Mouse (Mus musculus): ENCODE measurements at regions not wholly inside any gene's neighbourhood (a gene's known extent, or its start where the extent isn't known, plus 50 kb on each side); places are given as distances from the start of the nearest gene placed in this dataset.

DNA sequence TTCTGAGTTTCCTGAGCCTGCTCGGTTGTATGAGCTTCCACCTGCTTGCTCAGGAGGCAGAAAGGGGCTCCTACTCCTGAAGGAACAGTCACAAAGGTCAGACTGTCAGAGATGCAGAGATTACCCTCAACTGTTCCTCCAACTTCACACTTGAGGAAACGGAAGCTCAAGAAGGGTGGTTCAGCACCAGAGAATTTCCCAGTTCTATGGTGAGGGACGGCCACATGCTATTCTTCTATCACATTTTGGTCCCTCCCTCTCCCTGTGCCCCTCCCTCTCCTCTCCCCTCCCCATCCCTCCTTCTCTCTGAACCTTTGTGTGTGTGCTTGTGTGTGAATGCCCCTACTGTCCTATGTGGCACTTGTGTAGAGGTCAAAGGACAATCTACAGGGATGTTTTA lies 386.0 kb downstream of the Rps24 start:
- Histone ChIP-seq H3K9me3 (ENCODE audit: control insufficient read depth, low read length) (no peaks in the 10 kb centered on the region), H3K4me2 (ENCODE audit: low read length) (no peak overlapping the region), H3K27me3 (ENCODE audit: control insufficient read depth, insufficient read depth, low read length) (no peaks in the 10 kb centered on the region), H3K4me3 (ENCODE audit: control insufficient read depth in 1 of 2, insufficient read depth in 1 of 2, low read depth in 1 of 2, low read length in 2 of 2) (no peak overlapping the region), H3K4me1 (ENCODE audit: control insufficient read depth in 2 of 2, insufficient read depth in 2 of 2, low read length in 2 of 2) (peaks cover 7 to 16% of the 10 kb centered on the region in 2 experiments; a peak in 3 of 4 replicates), H3K36me3 (ENCODE audit: control insufficient read depth, insufficient read depth, low read length) (no peaks in the 10 kb centered on the region), H3K9ac (ENCODE audit: low read length) (no peak overlapping the region), H3K27ac (replicated peaks in 1 of 2; ENCODE audit: control insufficient read depth in 1 of 2, insufficient read depth in 1 of 2, low read depth in 2 of 2, low read length in 2 of 2) (no peak overlapping the region)
- WGBS = 41% methylated on average over 3 of the region's 3 CpGs
- ATAC-seq (ENCODE audit: insufficient number of reproducible peaks, insufficient read depth, low FRiP score, low read depth) = no peak

DNA sequence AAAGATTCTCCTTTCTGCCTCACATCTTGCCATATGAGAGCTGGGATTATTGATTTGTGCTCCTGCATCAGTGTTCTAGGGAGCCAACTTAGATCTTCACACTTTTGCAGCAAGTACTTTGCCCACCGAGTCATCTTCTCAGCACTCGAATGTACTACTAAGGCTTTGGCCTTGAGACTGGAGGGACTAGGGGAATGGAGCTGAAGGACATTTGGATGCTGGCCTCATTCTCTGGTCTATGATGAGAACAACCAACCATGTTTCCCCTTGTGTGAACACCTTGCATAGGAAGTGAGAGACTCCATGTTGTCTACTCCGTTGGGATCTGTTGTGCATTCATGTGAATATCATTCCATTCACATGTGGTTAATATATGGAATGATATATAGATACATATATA lies 386.5 kb downstream of the Rps24 start:
- no peak overlapping the region for H3K9ac ChIP-seq (ENCODE audit: low read length)
- ATAC-seq (ENCODE audit: insufficient number of reproducible peaks, insufficient read depth, low FRiP score, low read depth) = no peak
- H3K9me3 ChIP-seq (ENCODE audit: control insufficient read depth, low read length) = no peaks in the 10 kb centered on the region
- 93% methylated on average over 3 of the region's 3 CpGs for WGBS
- H3K27ac ChIP-seq (replicated peaks in 1 of 2; ENCODE audit: control insufficient read depth in 1 of 2, insufficient read depth in 1 of 2, low read depth in 2 of 2, low read length in 2 of 2) = no peak overlapping the region
- H3K4me3 ChIP-seq (ENCODE audit: control insufficient read depth in 1 of 2, insufficient read depth in 1 of 2, low read depth in 1 of 2, low read length in 2 of 2) = no peak overlapping the region
- peaks cover 7 to 19% of the 10 kb centered on the region in 2 experiments; a peak in 3 of 4 replicates for H3K4me1 ChIP-seq (ENCODE audit: control insufficient read depth in 2 of 2, insufficient read depth in 2 of 2, low read length in 2 of 2)
- no peaks in the 10 kb centered on the region for H3K36me3 ChIP-seq (ENCODE audit: control insufficient read depth, insufficient read depth, low read length)
- no peaks in the 10 kb centered on the region for H3K27me3 ChIP-seq (ENCODE audit: control insufficient read depth, insufficient read depth, low read length)
- H3K4me2 ChIP-seq (ENCODE audit: low read length) = no peak overlapping the region

DNA sequence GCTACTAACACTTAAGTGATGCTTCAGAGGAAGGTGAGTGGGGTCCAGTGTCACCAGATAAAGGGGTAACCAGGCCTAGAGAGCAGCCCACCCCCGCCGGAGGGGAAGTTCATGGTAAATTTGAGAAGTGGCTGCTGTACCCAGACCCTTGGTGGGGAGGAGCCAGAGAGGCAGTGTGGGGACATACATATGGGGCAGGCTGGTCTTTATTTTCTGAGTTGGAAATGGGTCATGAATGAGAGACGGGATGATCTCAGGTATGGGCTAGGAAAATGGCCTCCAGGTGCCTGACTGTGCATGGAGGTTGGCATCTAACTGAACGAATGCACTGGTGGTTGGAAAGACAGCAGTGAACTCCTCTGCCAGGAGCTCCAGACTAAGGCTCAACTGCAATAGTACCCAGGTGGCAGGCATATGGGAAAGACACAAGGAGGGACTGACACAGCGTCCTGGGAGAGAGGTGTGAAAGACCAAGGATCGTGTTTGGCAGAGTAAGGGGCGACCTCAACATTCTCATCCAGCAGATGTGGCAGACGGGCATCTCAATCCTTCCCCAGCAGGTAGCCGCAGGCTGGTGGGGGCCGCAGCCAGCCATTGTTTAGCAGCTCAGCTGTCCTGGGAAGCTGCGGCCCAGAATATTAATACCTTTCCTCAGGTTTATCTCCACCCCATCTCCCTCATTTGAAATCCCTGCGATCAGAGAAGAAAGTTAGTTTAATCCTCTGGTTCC lies 387.7 kb downstream of the Rps24 start:
- no peak overlapping the region for H3K9ac ChIP-seq (ENCODE audit: low read length)
- no peaks in the 10 kb centered on the region for H3K27me3 ChIP-seq (ENCODE audit: control insufficient read depth, insufficient read depth, low read length)
- H3K4me3 ChIP-seq (ENCODE audit: control insufficient read depth in 1 of 2, insufficient read depth in 1 of 2, low read depth in 1 of 2, low read length in 2 of 2) = no peak overlapping the region
- 65% methylated on average over 12 of the region's 12 CpGs for WGBS
- peaks cover 7 to 19% of the 10 kb centered on the region in 2 experiments; a peak in 3 of 4 replicates for H3K4me1 ChIP-seq (ENCODE audit: control insufficient read depth in 2 of 2, insufficient read depth in 2 of 2, low read length in 2 of 2)
- H3K4me2 ChIP-seq (ENCODE audit: low read length) = no peak overlapping the region
- ATAC-seq (ENCODE audit: insufficient number of reproducible peaks, insufficient read depth, low FRiP score, low read depth) = no peak
- no peak overlapping the region for H3K27ac ChIP-seq (replicated peaks in 1 of 2; ENCODE audit: control insufficient read depth in 1 of 2, insufficient read depth in 1 of 2, low read depth in 2 of 2, low read length in 2 of 2)
- H3K36me3 ChIP-seq (ENCODE audit: control insufficient read depth, insufficient read depth, low read length) = no peaks in the 10 kb centered on the region
- no peaks in the 10 kb centered on the region for H3K9me3 ChIP-seq (ENCODE audit: control insufficient read depth, low read length)

DNA sequence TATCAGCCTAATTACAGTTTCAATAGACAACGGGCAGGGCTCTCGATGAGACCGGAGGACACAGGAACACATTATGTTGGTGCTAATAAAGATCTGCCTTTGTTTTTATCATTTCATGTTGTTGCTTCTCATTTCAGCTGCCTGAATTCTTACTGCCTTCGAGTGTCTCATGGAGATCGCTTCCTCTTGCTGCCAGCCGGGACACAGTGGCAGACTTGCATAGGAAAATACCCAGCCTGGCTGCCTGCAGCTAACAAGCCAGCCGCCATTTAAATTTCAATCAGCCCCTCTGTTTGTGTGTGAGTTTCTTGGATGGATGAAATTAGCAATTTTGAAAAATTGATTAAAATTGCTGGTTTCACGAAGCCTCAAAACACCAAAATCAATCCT lies 388.2 kb downstream of the Rps24 start:
- Histone ChIP-seq H3K27ac (replicated peaks in 1 of 2; ENCODE audit: control insufficient read depth in 1 of 2, insufficient read depth in 1 of 2, low read depth in 2 of 2, low read length in 2 of 2) (no peak overlapping the region), H3K27me3 (ENCODE audit: control insufficient read depth, insufficient read depth, low read length) (no peaks in the 10 kb centered on the region), H3K9ac (ENCODE audit: low read length) (no peak overlapping the region), H3K9me3 (ENCODE audit: control insufficient read depth, low read length) (no peaks in the 10 kb centered on the region), H3K4me3 (ENCODE audit: control insufficient read depth in 1 of 2, insufficient read depth in 1 of 2, low read depth in 1 of 2, low read length in 2 of 2) (no peak overlapping the region), H3K4me1 (ENCODE audit: control insufficient read depth in 2 of 2, insufficient read depth in 2 of 2, low read length in 2 of 2) (peaks cover 7 to 19% of the 10 kb centered on the region in 2 experiments; a peak in 3 of 4 replicates), H3K4me2 (ENCODE audit: low read length) (no peak overlapping the region), H3K36me3 (ENCODE audit: control insufficient read depth, insufficient read depth, low read length) (no peaks in the 10 kb centered on the region)
- 77% methylated on average over 8 of the region's 8 CpGs for WGBS
- ATAC-seq (ENCODE audit: insufficient number of reproducible peaks, insufficient read depth, low FRiP score, low read depth) = no peak

DNA sequence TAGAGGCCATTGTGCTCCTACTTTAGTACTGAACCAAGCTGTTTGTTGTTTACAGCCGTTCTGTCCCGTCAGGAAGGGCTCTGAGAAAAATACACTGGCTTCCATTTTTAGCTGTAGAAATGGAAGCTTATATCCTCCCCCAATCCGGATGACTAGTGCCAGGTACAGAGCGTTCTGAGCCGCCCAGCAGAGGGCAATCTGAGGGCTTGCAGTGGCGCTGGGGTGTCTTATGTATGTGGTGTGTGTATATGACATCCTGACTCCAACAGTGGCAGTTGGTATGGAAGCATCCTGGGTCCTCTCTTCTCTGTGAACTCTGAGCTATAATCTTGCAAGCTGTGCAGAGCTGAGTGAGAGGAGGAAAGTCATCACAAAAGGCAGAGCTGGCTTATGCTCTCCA lies 389.0 kb downstream of the Rps24 start:
- no peak overlapping the region for H3K27ac ChIP-seq (replicated peaks in 1 of 2; ENCODE audit: control insufficient read depth in 1 of 2, insufficient read depth in 1 of 2, low read depth in 2 of 2, low read length in 2 of 2)
- H3K4me3 ChIP-seq (ENCODE audit: control insufficient read depth in 1 of 2, insufficient read depth in 1 of 2, low read depth in 1 of 2, low read length in 2 of 2) = no peak overlapping the region
- no peaks in the 10 kb centered on the region for H3K36me3 ChIP-seq (ENCODE audit: control insufficient read depth, insufficient read depth, low read length)
- H3K9ac ChIP-seq (ENCODE audit: low read length) = no peak overlapping the region
- no peak for ATAC-seq (ENCODE audit: insufficient number of reproducible peaks, insufficient read depth, low FRiP score, low read depth)
- H3K9me3 ChIP-seq (ENCODE audit: control insufficient read depth, low read length) = no peaks in the 10 kb centered on the region
- H3K27me3 ChIP-seq (ENCODE audit: control insufficient read depth, insufficient read depth, low read length) = no peaks in the 10 kb centered on the region
- peaks cover 5 to 16% of the 10 kb centered on the region in 2 experiments; a peak in 3 of 4 replicates for H3K4me1 ChIP-seq (ENCODE audit: control insufficient read depth in 2 of 2, insufficient read depth in 2 of 2, low read length in 2 of 2)
- 59% methylated on average over 6 of the region's 6 CpGs for WGBS
- H3K4me2 ChIP-seq (ENCODE audit: low read length) = no peak overlapping the region

DNA sequence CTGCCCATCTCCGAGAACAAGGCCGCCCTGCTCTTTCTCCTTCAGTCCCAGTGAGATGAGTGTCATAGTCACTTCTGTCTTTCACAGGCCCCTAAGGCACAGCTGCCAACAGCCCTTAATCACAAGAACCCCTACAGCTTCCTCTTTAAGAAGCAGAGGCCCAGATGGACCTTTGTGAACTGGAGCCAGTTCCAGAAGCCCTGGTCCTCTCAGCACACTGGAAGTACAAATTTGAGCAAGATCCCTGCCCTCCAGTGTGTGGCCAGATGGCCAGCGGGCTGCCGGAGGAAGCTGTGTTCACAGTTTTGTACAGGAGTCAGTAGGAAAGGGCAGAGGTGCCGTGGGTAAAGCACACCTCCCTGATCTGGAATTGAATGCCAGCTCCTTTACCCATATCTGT lies 389.6 kb downstream of the Rps24 start:
- Histone ChIP-seq H3K4me3 (ENCODE audit: control insufficient read depth in 1 of 2, insufficient read depth in 1 of 2, low read depth in 1 of 2, low read length in 2 of 2) (no peak overlapping the region), H3K9ac (ENCODE audit: low read length) (no peak overlapping the region), H3K27me3 (ENCODE audit: control insufficient read depth, insufficient read depth, low read length) (no peaks in the 10 kb centered on the region), H3K9me3 (ENCODE audit: control insufficient read depth, low read length) (no peaks in the 10 kb centered on the region), H3K4me2 (ENCODE audit: low read length) (no peak overlapping the region), H3K4me1 (ENCODE audit: control insufficient read depth in 2 of 2, insufficient read depth in 2 of 2, low read length in 2 of 2) (peaks cover 2 to 10% of the 10 kb centered on the region in 2 experiments; a peak in 3 of 4 replicates), H3K27ac (replicated peaks in 1 of 2; ENCODE audit: control insufficient read depth in 1 of 2, insufficient read depth in 1 of 2, low read depth in 2 of 2, low read length in 2 of 2) (no peak overlapping the region), H3K36me3 (ENCODE audit: control insufficient read depth, insufficient read depth, low read length) (no peaks in the 10 kb centered on the region)
- 84% methylated on average over 5 of the region's 5 CpGs for WGBS
- ATAC-seq (ENCODE audit: insufficient number of reproducible peaks, insufficient read depth, low FRiP score, low read depth) = no peak

DNA sequence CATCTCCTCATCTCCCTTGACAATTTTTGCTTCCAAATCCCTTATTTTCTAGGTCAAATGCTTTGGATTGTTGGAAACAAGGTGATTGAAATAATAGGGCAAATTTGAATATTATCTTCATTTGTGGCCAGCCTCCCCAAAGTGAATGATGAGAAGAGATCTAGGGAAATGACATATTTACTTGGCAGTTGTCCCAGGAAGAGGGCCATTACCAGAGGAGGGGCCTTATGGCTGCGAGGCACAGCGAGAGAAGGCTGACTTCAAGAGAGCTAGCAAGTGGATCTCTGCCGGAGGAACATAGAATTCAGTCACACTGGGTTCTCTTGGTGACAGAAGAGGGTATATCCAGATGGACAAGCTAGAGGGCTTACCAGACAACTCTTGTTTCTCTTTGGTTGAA lies 390.9 kb downstream of the Rps24 start:
- Histone ChIP-seq H3K27ac (replicated peaks in 1 of 2; ENCODE audit: control insufficient read depth in 1 of 2, insufficient read depth in 1 of 2, low read depth in 2 of 2, low read length in 2 of 2) (no peak overlapping the region), H3K9me3 (ENCODE audit: control insufficient read depth, low read length) (no peaks in the 10 kb centered on the region), H3K36me3 (ENCODE audit: control insufficient read depth, insufficient read depth, low read length) (no peaks in the 10 kb centered on the region), H3K27me3 (ENCODE audit: control insufficient read depth, insufficient read depth, low read length) (no peaks in the 10 kb centered on the region), H3K4me2 (ENCODE audit: low read length) (no peak overlapping the region), H3K4me1 (ENCODE audit: control insufficient read depth in 2 of 2, insufficient read depth in 2 of 2, low read length in 2 of 2) (peaks cover 2 to 7% of the 10 kb centered on the region in 2 experiments; a peak in 3 of 4 replicates), H3K9ac (ENCODE audit: low read length) (no peak overlapping the region), H3K4me3 (ENCODE audit: control insufficient read depth in 1 of 2, insufficient read depth in 1 of 2, low read depth in 1 of 2, low read length in 2 of 2) (no peak overlapping the region)
- WGBS = 38% methylated on average over 3 of the region's 3 CpGs
- no peak for ATAC-seq (ENCODE audit: insufficient number of reproducible peaks, insufficient read depth, low FRiP score, low read depth)

DNA sequence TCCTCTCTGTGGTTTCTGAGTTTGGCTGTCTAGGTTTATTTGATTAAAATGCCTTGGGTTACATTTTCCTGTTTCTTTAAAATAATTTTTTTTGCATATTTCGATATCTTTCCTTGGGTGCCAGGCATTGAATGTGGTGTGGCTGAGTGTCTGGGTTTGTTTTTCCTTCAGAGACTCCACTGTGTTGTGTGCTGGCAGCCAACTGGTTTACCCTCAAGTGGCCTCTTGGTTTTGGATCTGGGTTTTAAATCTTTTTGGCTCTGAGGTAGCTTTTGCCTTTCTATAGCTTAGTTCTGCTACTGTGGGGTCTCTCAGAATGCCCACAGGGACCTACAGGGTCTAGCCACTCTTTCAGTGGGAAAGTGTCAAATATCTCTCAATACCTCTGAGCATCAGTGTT lies 399.2 kb downstream of the Rps24 start:
- Histone ChIP-seq H3K36me3 (ENCODE audit: control insufficient read depth, insufficient read depth, low read length) (no peaks in the 10 kb centered on the region), H3K4me1 (ENCODE audit: control insufficient read depth in 2 of 2, insufficient read depth in 2 of 2, low read length in 2 of 2) (no peaks in the 10 kb centered on the region), H3K27me3 (ENCODE audit: control insufficient read depth, insufficient read depth, low read length) (no peaks in the 10 kb centered on the region), H3K4me2 (ENCODE audit: low read length) (no peak overlapping the region), H3K9me3 (ENCODE audit: control insufficient read depth, low read length) (no peaks in the 10 kb centered on the region), H3K4me3 (ENCODE audit: control insufficient read depth in 1 of 2, insufficient read depth in 1 of 2, low read depth in 1 of 2, low read length in 2 of 2) (no peak overlapping the region), H3K27ac (replicated peaks in 1 of 2; ENCODE audit: control insufficient read depth in 1 of 2, insufficient read depth in 1 of 2, low read depth in 2 of 2, low read length in 2 of 2) (no peak overlapping the region), H3K9ac (ENCODE audit: low read length) (no peak overlapping the region)
- 45% methylated on average over 1 of the region's 1 CpGs for WGBS
- ATAC-seq (ENCODE audit: insufficient number of reproducible peaks, insufficient read depth, low FRiP score, low read depth) = no peak
